Mouse (Mus musculus): Measurements from ENCODE around the gene Slc44a1.

- no peak for TF ChIP-seq CTCF (IDR thresholded peaks at IDR 0.05; ENCODE audit: control insufficient read depth, insufficient read depth, low read length)
- no peak for TF ChIP-seq POLR2A (IDR thresholded peaks at IDR 0.05; ENCODE audit: borderline replicate concordance, control insufficient read depth, low read depth, low read length)
Measured at GRCm38 (mm10) chr4:53537101-53537500, 96.9 kb downstream of the Slc44a1 start.

All from bone marrow, adult 2 months (tissue).